Mouse (Mus musculus): Measurements from ENCODE around the gene Cpsf4l.
"Not testable (repeated sequence)": the region's sequence is repeated elsewhere in the genome, so short reads cannot be mapped to it uniquely, and the experiment has no call there.

Gene Cpsf4l

GRCm38 (mm10) chr11:113666205-113666604 is 43.6 kb downstream of the Cpsf4l start:
- no peak for DNase-seq (ENCODE audit: low spot score)

- no peak for DNase-seq (ENCODE audit: low spot score)
Measured at GRCm38 (mm10) chr11:113664279-113664678, 45.5 kb downstream of the Cpsf4l start.

- DNase-seq (ENCODE audit: low spot score), result no peak
Measured at GRCm38 (mm10) chr11:113661835-113662351, 47.9 kb downstream of the Cpsf4l start.

- no peak for DNase-seq (ENCODE audit: low spot score)
Measured at GRCm38 (mm10) chr11:113660940-113661339, 48.9 kb downstream of the Cpsf4l start.

- DNase-seq (ENCODE audit: low spot score), result not testable (repeated sequence)
Measured at GRCm38 (mm10) chr11:113660213-113660612, 49.6 kb downstream of the Cpsf4l start.

- no peak for DNase-seq (ENCODE audit: low spot score)
Measured at GRCm38 (mm10) chr11:113658763-113659162, 51.1 kb downstream of the Cpsf4l start.

GRCm38 (mm10) chr11:113658319-113658718 is 51.5 kb downstream of the Cpsf4l start:
- DNase-seq (ENCODE audit: low spot score), result no peak

- DNase-seq (ENCODE audit: low spot score), result no peak
Measured at GRCm38 (mm10) chr11:113657221-113657620, 52.6 kb downstream of the Cpsf4l start.

- no peak for DNase-seq (ENCODE audit: low spot score)
Measured at GRCm38 (mm10) chr11:113656511-113656932, 53.3 kb downstream of the Cpsf4l start.

GRCm38 (mm10) chr11:113654561-113655270 is 55.1 kb downstream of the Cpsf4l start:
- DNase-seq (ENCODE audit: low spot score), result peak; percentile 46

GRCm38 (mm10) chr11:113654105-113654504 is 55.7 kb downstream of the Cpsf4l start:
- no peak for DNase-seq (ENCODE audit: low spot score)

GRCm38 (mm10) chr11:113652516-113652915 is 57.3 kb downstream of the Cpsf4l start:
- no peak for DNase-seq (ENCODE audit: low spot score)

GRCm38 (mm10) chr11:113651907-113652273 is 57.9 kb downstream of the Cpsf4l start:
- DNase-seq (ENCODE audit: low spot score), result peak; percentile 78

- DNase-seq (ENCODE audit: low spot score), result peak; percentile 18
Measured at GRCm38 (mm10) chr11:113651206-113651906, 58.5 kb downstream of the Cpsf4l start.

- peak; percentile 86 for DNase-seq (ENCODE audit: low spot score)
Measured at GRCm38 (mm10) chr11:113649353-113650210, 60.2 kb downstream of the Cpsf4l start, which contains the start of gene Slc39a11. TSS of gene Slc39a11 (minus strand) at chr11:113650079.

GRCm38 (mm10) chr11:113648690-113649352 is 61.0 kb downstream of the Cpsf4l start, which contains the start of gene Cog1:
TSS of gene Cog1 (plus strand) at chr11:113649169.
- DNase-seq (ENCODE audit: low spot score), result peak; percentile 22

Measured in embryo, embryonic 10.5 days (tissue).